Mouse (Mus musculus) limb, embryonic 10.5 days (tissue): ENCODE measurements around the gene Gpr180. TPM values are rescaled to one million over a fixed set of nuclear protein-coding genes. Genes with fewer than 3 reads are reported as not detected.
A peak's percentile ranks its signal among the peaks of the same experiment; 100 is the strongest.

Experiments used
- DNase-seq: peaks from one replicate; pipeline ENCODE4 v3.0.0-alpha.2; 2017; ENCODE audit warnings: low spot score
- H3K27ac ChIP-seq: fragments of 300-500 bp; sonication (generic); 2 replicates; pipeline ENCODE4 v1.5.1; 2016; ENCODE audit warnings: mild to moderate bottlenecking
- H3K27me3 ChIP-seq: fragments of 300-500 bp; sonication (generic); 2 replicates; pipeline ENCODE4 v1.6.1; 2016; ENCODE audit warnings: low read depth, mild to moderate bottlenecking; ENCODE audit not compliant: poor library complexity, severe bottlenecking
- H3K36me3 ChIP-seq: fragments of 300-500 bp; sonication (generic); 2 replicates; pipeline ENCODE4 v1.6.1; 2016; ENCODE audit warnings: mild to moderate bottlenecking, moderate library complexity
- H3K4me1 ChIP-seq: fragments of 300-500 bp; sonication (generic); 2 replicates; pipeline ENCODE4 v1.6.1; 2016
- H3K4me3 ChIP-seq: fragments of 300-500 bp; sonication (generic); 2 replicates; pipeline ENCODE4 v1.5.1; 2016; ENCODE audit warnings: mild to moderate bottlenecking, moderate library complexity
- H3K9me3 ChIP-seq: fragments of 300-500 bp; sonication (generic); replicated peaks from 2 replicates; pipeline ENCODE4 v1.6.1; 2016; ENCODE audit warnings: mild to moderate bottlenecking
- WGBS: fragments of 180-500 bp; shearing (Covaris S2); methylation state at CpG from one replicate; pipeline ENCODE4 v1.1.7; 2016; 5-methylcytosine and 5-hydroxymethylcytosine counted together
- polyA plus RNA-seq: library from polyadenylated mRNA; unstranded; fragments of >200 nt; fragmentation: Nextera tagmentation; extraction: Ambion mirVana; gene quantifications from 2 replicates; pipeline ENCODE4 v1.2.1, GENCODE M21; 2016

The Gpr180 gene
- polyA plus RNA-seq, 1 experiment from 2014 or later, result 49.6 TPM

DNA sequence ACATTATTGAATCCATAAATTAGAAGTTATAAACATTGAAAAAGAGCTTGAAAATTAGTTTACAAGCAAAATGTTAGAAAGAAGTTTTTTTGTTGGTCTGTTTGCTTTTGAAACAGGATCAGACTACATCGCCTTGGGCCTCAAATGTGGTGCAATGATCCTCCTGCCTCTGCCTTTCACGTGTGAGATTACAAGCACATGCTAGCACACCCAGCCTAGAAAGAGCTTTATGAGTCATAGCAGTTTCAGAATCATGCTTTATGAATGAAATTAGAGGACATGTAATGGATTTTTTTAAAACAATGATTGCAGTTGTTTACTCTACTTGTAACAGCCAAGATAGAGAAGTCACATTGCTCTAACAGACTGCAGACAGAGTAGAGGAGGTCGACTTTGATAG, 24.8 kb downstream of the Gpr180 start:
- Histone ChIP-seq H3K27me3 (no peaks in the 10 kb centered on the region), H3K4me3 (no peak overlapping the region), H3K4me1 (no peaks in the 10 kb centered on the region), H3K9me3 (no peaks in the 10 kb centered on the region), H3K27ac (no peak overlapping the region), H3K36me3 (peaks cover 71% of the 10 kb centered on the region)
- DNase-seq, result no peak
- 87% methylated on average over 3 of the region's 3 CpGs for WGBS

DNA sequence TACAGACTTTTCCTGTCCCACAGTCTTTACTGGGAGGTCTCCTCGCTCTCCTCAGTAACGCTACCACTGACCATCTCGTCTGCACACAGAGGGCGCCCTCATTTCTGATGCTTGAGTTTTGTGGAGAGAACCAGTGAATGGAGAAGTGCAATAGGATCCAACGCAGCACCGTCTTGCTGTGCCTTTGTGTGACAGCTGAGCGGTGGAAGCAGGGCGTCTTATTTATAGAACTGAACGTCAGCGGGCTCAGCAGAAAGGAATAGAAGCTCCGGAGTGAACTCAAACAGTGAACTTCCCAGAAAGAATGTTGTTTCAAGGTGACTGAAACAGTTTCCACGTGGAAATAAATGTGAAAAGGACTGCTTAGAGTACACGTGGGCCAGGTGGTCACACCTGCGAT, 25.7 kb downstream of the Gpr180 start:
- Histone ChIP-seq H3K9me3 (no peaks in the 10 kb centered on the region), H3K27ac (no peak overlapping the region), H3K36me3 (peaks cover 69% of the 10 kb centered on the region), H3K4me1 (no peaks in the 10 kb centered on the region), H3K27me3 (no peaks in the 10 kb centered on the region), H3K4me3 (no peak overlapping the region)
- no peak for DNase-seq
- 93% methylated on average over 14 of the region's 14 CpGs for WGBS

DNA sequence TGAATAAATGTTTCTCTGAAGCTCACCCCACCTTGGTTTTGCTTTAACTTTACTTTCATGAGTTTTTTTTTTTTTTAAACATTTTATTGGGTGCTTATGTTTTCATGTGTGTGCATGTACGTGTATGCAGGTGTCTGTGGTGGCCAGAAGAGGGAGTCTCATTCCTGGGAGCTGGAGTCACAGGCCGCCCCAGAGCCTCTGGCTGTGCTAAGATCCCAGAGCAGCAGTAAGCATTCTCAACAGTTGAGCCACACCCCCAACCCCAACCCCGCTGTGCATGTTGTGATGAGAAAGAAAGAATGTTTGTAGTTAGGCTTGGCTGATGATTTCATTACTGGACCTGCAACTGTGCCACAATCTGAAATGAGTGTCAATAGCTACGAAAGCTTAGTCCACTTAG, 31.8 kb downstream of the Gpr180 start:
- H3K27me3 ChIP-seq, result no peaks in the 10 kb centered on the region
- DNase-seq, result no peak
- no peak overlapping the region for H3K4me3 ChIP-seq
- no peaks in the 10 kb centered on the region for H3K9me3 ChIP-seq
- H3K36me3 ChIP-seq, result peaks cover 29% of the 10 kb centered on the region
- 93% methylated on average over 4 of the region's 4 CpGs for WGBS
- H3K4me1 ChIP-seq, result no peaks in the 10 kb centered on the region
- no peak overlapping the region for H3K27ac ChIP-seq

DNA sequence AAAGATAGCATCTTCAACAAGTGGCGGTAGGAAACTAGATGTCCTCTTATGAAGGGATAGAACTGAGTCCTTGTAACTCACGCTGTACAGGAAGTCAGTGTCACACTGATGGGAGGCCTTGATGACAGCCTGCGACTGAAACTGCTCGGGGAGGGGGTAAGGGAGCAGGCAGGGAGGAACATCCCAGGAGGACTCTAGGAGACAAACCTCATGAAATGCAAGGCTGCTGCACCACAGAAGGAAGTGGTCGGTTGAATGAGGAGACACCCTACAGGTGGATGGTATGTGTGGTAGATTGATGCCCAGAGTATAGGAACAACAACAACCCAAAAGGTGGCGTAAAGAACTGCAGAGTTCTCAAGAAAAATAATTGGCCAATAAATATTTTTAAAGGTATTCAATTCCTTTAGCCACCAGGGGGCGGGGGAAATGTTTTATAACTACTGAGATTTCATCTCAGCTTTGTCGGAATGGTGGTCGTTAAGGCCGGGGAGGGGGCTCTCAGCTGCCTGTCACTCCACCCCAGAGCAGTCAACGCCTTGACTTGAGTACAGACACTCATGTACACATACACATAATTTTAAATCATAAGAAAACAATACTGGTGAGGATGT, 36.7 kb downstream of the Gpr180 start:
- WGBS, result 81% methylated on average over 11 of the region's 11 CpGs
- Histone ChIP-seq H3K9me3 (no peaks in the 10 kb centered on the region), H3K4me1 (no peaks in the 10 kb centered on the region), H3K4me3 (no peak overlapping the region), H3K27me3 (no peaks in the 10 kb centered on the region; the same call in 1 of the 2 replicates), H3K27ac (no peak overlapping the region), H3K36me3 (peaks cover 18% of the 10 kb centered on the region)
- no peak for DNase-seq

DNA sequence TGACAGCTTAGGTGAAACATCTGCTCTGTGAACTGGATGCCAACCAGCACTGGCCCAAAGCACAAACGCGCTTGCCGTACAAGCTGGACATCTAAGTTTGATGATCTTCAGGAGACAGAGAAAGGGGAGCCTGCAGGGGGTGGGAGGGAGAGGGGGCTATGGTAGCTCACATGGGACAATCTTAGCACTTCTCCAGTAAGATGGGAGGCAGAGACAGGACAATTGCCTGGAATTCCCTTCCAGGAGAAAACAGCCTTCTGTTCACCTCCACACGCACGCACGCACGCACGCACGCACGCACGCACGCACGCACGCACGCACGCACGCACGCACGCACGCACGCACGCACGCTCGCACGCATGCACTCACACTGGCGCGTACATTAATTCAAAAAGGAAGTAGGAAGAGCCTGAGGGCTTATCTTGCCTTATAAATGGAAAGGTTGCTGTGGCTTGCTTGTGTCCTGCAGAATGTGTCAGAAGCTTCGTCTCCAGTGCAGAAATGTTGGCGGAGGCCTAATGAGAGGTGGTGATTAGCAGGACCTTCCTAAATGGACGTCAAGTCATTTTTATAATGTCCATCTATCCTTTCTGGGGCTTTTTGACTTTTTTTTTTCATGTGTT, 38.2 kb downstream of the Gpr180 start:
- no peak overlapping the region for H3K4me3 ChIP-seq
- no peaks in the 10 kb centered on the region for H3K9me3 ChIP-seq
- H3K4me1 ChIP-seq, result peaks cover 6% of the 10 kb centered on the region; the same call in 1 of the 2 replicates
- 88% methylated on average over 30 of the region's 30 CpGs for WGBS
- DNase-seq, result no peak
- 0 out of 2 replicates have a peak, but pooled peaks cover 5% of the 10 kb centered on the region for H3K36me3 ChIP-seq
- no peak overlapping the region for H3K27ac ChIP-seq
- H3K27me3 ChIP-seq, result no peaks in the 10 kb centered on the region; the same call in 1 of the 2 replicates

DNA sequence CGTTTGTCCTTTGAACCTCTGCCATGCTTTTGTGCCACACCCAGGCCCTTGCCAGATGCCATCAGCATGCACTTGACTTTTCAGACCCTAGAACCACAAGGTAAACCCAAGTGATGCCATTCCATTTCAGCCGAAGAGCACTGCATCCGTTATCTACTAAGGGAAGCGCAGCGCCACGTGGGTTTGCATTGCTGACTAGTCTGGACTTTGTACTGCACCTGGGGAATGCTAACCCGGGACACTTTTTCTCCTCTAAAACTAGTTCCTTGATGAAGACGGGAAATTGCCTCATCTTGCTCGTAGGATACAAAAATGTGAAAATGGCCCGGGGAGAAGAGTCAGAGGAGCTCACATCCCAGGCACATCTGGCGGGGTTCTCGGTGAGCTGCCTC, 38.7 kb downstream of the Gpr180 start:
- no peak overlapping the region for H3K4me3 ChIP-seq
- WGBS, result 88% methylated on average over 12 of the region's 12 CpGs
- H3K4me1 ChIP-seq, result peaks cover 11% of the 10 kb centered on the region; the same call in 1 of the 2 replicates
- H3K9me3 ChIP-seq, result no peaks in the 10 kb centered on the region
- 0 out of 2 replicates have a peak, but pooled peaks cover 5% of the 10 kb centered on the region for H3K36me3 ChIP-seq
- no peaks in the 10 kb centered on the region; the same call in 1 of the 2 replicates for H3K27me3 ChIP-seq
- no peak for DNase-seq
- no peak overlapping the region for H3K27ac ChIP-seq

DNA sequence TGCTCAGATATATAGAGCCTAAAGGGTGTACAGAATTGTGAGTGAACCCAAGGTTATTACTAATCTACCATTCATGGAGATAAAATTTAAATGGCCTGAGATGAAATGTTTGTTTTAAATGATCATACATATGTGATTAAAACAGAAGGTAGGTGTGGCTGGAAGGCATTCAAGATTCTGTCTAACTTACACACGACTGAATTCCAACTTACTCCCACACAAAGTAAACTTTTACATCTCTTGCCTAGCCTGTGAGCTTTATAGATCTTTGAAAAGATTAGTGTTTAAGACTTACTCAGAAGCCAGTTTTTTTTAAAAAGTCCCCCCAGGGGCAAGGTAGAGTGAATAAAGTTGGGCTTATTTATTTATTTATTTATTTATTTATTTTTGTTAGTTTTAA, 42.3 kb downstream of the Gpr180 start:
- no peak for DNase-seq
- Histone ChIP-seq H3K9me3 (no peaks in the 10 kb centered on the region), H3K36me3 (no peaks in the 10 kb centered on the region), H3K27me3 (no peaks in the 10 kb centered on the region; the same call in 1 of the 2 replicates), H3K4me3 (no peak overlapping the region), H3K4me1 (peaks cover 12% of the 10 kb centered on the region; the same call in 1 of the 2 replicates), H3K27ac (no peak overlapping the region)
- WGBS, result 81% methylated on average over 1 of the region's 1 CpGs

DNA sequence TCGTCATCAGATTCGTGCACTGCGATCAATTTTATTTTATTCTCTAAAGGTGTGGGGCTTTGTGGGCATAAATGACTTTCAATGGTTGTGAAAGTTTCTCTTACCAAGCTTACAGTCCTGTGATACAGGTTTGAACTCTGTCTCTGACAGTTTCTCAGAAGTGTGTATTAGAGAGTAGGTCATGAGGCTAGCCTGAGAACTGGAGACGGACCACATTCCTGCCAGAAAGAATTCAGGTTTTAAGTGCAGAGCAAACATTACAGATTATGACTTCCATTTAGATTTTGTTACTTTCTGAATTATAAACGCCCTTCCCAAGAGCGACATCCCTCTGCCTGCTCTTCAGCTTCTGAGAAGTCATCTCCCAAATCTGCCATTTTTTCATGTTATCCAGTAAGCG, 42.7 kb downstream of the Gpr180 start:
- Histone ChIP-seq H3K27ac (peak overlapping the region; percentile 75), H3K4me1 (peaks cover 12% of the 10 kb centered on the region; the same call in 1 of the 2 replicates), H3K9me3 (no peaks in the 10 kb centered on the region), H3K4me3 (peak overlapping the region; percentile 61), H3K36me3 (no peaks in the 10 kb centered on the region), H3K27me3 (no peaks in the 10 kb centered on the region; the same call in 1 of the 2 replicates)
- no peak for DNase-seq
- WGBS, result 34% methylated on average over 7 of the region's 7 CpGs

DNA sequence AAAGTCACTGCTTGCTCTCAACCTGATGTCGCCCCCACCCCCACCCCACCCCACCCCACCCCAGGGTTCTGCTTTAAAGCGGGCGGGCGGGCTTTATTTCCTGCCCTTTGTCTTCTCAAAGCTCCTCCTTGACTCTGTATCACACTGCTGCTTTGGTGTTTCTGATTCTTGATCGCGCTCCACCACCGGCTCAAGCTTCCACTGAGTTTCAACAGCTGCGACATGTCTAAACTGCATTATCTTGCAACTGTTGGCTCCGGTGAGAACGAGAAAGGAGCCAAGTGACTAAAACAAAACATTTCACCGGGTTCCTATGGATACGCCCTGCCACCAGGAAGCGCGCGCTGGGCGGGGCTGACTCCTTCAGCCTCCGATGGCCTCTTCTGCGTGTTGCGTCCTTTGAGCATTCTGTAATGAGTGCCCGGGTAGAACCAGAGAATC, 43.2 kb downstream of the Gpr180 start:
- peak overlapping the region; percentile 61 for H3K4me3 ChIP-seq
- no peaks in the 10 kb centered on the region for H3K9me3 ChIP-seq
- H3K4me1 ChIP-seq, result peaks cover 12% of the 10 kb centered on the region; the same call in 1 of the 2 replicates
- under 1% methylated on average over 20 of the region's 20 CpGs for WGBS
- H3K27me3 ChIP-seq, result no peaks in the 10 kb centered on the region; the same call in 1 of the 2 replicates
- H3K27ac ChIP-seq, result peak overlapping the region; percentile 75
- H3K36me3 ChIP-seq, result no peaks in the 10 kb centered on the region
- DNase-seq, result peak; percentile 73

DNA sequence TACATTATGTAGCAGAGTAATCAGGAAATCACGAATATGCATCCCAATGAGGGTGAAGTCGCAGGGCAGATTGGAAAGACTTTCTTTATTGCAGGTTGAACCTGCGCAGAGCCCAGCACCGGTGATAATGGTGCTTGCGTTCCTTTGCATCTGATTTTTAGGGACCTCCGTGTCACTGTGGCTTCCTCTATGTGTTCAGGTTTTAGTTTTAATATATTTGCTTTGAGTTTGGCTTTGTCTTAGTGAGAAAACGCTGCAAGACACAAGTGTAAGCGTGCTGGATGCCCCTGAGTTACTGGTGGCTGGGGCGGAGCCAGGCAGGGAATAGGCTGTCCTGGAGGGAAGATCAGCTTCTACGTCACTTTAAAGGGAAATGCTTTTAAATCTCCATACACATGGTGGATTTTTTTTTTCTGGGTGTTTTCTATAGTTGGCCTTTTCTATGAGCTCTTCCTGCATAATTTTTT, 43.8 kb downstream of the Gpr180 start:
- Histone ChIP-seq H3K36me3 (no peaks in the 10 kb centered on the region), H3K4me3 (peak overlapping the region; percentile 61), H3K27me3 (no peaks in the 10 kb centered on the region; the same call in 1 of the 2 replicates), H3K4me1 (peaks cover 12% of the 10 kb centered on the region; the same call in 1 of the 2 replicates), H3K9me3 (no peaks in the 10 kb centered on the region), H3K27ac (peak overlapping the region; percentile 75; the same call in 1 of the 2 replicates)
- WGBS, result 7% methylated on average over 10 of the region's 10 CpGs
- no peak for DNase-seq

DNA sequence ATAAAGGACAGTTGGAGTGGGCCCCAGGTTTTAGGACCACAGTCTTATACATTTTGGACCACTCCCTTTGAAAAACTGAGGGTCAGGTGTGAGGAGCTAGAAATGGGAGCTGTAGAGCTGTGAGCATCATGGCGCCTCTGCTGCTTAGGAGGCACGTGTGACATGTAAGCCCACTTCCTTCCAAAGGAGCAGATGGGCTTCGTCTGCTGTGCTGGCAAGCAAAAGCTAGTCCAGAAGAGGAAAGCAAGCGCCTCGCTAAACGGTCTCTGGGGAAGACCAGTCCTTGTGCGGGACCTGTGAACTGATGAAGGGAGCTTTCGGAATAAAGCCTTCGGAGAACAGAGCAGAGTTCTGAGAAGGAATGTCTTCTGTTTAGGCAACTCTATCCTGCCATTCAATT, 54.5 kb downstream of the Gpr180 start:
- WGBS, result 90% methylated on average over 9 of the region's 9 CpGs
- no peak overlapping the region for H3K27ac ChIP-seq
- no peak for DNase-seq
- H3K9me3 ChIP-seq, result no peaks in the 10 kb centered on the region
- H3K36me3 ChIP-seq, result no peaks in the 10 kb centered on the region
- no peaks in the 10 kb centered on the region for H3K4me1 ChIP-seq
- H3K27me3 ChIP-seq, result peaks cover 39% of the 10 kb centered on the region
- no peak overlapping the region for H3K4me3 ChIP-seq

DNA sequence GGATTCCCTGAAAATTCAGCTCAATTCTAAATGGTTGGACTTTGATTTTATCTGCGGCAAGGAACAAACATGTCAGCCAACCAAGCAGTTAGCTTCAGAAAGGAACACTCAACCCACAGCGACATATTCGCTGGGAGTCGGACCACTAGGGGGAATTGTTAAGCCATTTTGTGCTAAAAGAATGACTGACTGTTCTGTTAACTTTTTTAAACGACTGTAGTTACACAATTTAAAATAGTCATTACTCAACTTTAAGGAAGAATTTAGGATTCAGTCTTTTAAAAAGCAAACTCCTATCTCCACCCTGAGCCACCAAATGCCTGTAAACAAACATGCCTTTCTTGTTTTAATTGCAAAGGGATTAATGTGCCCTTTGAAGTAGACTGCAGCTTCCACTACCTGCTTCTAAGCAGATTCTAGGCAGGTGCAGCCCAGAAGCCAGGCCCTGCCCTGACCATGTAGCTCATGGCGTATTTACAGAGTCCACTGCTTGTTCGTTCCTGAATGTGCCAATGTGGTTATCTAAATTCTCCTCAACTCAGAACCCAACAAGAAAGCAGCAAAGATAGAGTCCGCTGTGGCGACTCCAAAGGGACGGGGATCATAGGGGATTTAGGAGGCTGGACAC, 56.2 kb downstream of the Gpr180 start:
- no peak for DNase-seq
- Histone ChIP-seq H3K4me1 (no peaks in the 10 kb centered on the region), H3K27me3 (peaks cover 43% of the 10 kb centered on the region), H3K36me3 (no peaks in the 10 kb centered on the region), H3K4me3 (no peak overlapping the region), H3K27ac (no peak overlapping the region), H3K9me3 (no peaks in the 10 kb centered on the region)
- WGBS, result 47% methylated on average over 10 of the region's 10 CpGs

DNA sequence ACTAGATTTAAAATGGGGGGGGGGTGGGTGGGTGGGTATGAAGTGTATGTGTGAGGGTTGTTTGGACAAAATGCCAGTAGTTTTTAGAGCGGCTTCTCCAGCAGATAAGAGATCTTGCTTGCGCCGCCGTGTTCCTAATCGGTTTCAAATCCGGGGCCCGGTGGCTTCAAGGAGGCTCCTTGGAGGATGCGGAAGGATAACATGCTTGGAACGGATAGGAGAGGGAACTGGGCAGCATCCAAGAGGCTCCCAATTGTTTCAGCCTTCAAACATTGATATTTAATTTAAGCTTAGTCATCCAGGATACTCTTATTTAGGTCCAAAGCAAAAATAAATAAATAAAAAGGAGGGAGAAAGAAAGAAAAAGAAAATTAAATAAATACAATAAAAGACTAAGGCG, 56.7 kb downstream of the Gpr180 start:
- Histone ChIP-seq H3K4me3 (no peak overlapping the region), H3K27me3 (peaks cover 43% of the 10 kb centered on the region), H3K4me1 (no peaks in the 10 kb centered on the region), H3K36me3 (no peaks in the 10 kb centered on the region), H3K27ac (no peak overlapping the region), H3K9me3 (no peaks in the 10 kb centered on the region)
- no peak for DNase-seq
- 58% methylated on average over 10 of the region's 10 CpGs for WGBS
